Mouse (Mus musculus) megakaryocyte, embryonic 14.5 days (primary cell): ENCODE results near the gene Uqcr11.

Experiments used
- FLI1 ChIP-seq: IDR thresholded peaks from 2 replicates; pipeline ENCODE4 v1.6.1; 2012; ENCODE audit warnings: low read length, inconsistent platforms, mixed read lengths
- GATA1 ChIP-seq: IDR thresholded peaks from 3 replicates; pipeline ENCODE4 v1.6.1; 2012; ENCODE audit warnings: mixed read lengths, low read length, inconsistent platforms, borderline replicate concordance

- TF ChIP-seq GATA1: no peak
- TF ChIP-seq FLI1: no peak
Observed at GRCm38 (mm10) chr10:80398174-80398535, 8.5 kb downstream of the Uqcr11 start.
